Mouse (Mus musculus) megakaryocyte progenitor cell, adult 5-6 weeks (primary cell): ENCODE measurements around the gene Arhgef10l. TPM values are rescaled to one million over a fixed set of nuclear protein-coding genes. Genes with fewer than 3 reads are reported as not detected.

Experiments
- ATAC-seq: replicated peaks from 2 replicates; pipeline ENCODE4 v1.8.0; 2016; ENCODE audit warnings: mild to moderate bottlenecking, moderate TSS enrichment, inconsistent platforms; ENCODE audit not compliant: poor library complexity
- total RNA-seq, 2 experiments: library from RNA; stranded (forward) in 1 of 2; stranded (reverse) in 1 of 2; fragments of 157-497, 149-512 nt in 1 of 2; fragments of 200-1000 nt in 1 of 2; gene quantifications; 2 replicates each; pipeline versions ENCODE4 v1.2.3 to v1.2.4; 2015 to 2017

Gene Arhgef10l
- total RNA-seq, 2 experiments from 2014 or later: 1.1 to 8.5 TPM

DNA sequence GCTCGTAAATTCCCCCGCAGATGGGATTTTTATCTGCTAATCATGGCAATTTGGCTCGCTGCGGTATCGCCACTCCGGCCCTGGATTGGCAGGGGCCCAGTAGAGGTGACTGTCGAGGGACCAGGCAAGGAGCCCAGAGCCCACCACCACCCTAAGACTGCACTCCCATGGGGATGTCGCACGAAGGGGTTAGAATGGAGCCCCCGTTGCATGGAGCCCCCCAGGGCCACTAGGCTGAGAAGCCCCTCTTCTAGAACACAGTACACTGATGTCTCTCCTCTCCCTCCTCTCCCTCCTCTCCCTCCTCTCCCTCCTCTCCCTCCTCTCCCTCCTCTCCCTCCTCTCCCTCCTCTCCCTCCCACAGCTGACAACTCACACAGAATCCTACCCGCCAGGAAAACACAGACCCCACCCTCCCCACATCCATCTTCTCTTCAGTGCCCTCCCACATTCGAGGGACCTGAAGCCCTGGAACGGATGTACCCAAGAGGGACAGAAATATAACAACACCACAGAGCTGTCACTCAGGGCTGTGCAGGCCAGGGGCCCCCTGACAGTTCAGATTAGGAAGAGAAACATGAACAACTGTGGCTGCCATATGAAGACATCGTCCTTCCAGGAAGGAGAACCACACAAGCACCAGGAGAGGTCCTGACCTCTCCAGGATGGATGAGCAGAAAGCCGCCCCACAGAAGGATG is 185.3 kb downstream of the Arhgef10l start:
- ATAC-seq: no peak

DNA sequence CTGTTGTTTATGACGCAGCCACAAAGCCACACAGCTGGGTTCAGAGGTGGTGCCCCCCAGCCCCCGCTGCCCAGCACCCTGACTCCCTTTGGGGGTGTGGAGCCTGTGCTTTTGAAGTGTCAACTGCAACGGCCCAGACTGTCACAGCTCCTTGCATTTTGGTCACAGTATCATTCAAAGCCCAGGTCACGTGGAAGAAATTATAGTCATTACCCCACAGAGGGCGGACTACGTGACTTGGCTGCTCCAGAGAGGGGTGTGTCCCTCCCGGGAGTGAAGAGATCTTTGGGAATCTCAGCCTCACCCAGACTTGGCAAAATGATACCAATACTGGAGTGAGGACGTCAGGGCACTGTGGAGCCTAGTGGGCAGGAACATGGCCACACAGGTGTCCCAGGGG is 190.6 kb downstream of the Arhgef10l start:
- no peak for ATAC-seq

DNA sequence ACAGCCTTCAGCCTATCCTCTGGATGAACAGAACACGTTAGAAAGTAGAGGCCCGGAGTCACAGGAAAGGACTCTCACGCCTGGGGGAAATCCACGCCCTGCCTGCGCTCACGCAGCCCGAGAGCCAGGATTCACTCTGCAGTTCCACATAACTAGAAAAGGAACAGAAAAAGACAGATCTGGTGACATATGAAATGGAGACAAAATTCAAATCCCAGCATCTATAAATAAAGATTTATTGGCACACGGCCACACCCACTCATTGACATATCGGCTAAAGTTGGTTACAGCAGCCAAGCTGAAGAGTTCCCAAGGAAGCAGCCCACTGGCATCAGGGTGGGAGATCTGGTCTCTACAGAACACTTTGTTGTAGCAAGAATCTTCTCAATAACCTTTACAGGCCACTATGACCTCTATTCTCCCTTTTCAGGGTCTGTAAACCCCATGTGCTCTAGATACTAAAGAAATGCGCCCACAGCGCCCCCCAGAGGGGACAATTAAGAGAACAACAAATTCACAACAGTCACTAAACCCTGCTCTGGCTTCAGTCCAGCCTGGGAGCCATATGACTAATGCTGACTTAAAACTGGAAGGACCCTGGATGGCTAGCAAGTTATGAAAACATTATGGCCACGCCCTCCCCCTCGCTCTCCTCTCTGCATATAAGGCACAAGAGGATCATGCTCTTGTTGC is 195.9 kb downstream of the Arhgef10l start:
- ATAC-seq: no peak

DNA sequence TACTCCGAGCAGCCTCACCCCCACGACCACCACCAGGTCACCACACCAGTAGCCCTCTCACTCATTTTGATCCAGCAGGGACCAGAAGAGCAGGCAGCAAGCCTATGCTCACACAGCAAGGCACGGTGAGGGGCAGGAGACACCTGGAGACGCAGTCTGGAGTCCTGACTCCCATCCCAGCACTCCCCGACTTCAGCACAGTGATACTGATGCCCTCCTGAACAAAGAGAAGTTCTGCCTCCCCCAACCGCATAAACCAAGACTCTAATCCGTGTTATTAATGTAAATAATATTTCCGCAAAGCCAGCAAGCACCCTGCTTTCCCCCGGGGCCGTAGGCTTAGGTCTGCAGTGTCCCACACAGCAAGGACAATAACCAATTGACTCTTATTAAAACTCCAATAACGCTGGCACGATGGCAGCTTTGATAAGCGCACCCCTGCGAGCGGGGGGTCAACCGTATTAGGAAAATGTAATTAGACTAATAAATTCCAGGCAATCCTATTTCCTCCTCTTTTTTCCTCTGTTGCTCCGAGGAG is 198.5 kb downstream of the Arhgef10l start:
- no peak for ATAC-seq

Other genes with a start within 250 kb of the Arhgef10l start
- 76.5 and 77.3 TPM in 2 replicates for gene Rcc2, start 34.5 kb upstream of the Arhgef10l start, total RNA-seq (2015)
- 152 and 159 TPM in 2 replicates for gene Rcc2, start 34.5 kb upstream of the Arhgef10l start, total RNA-seq (2017)
- gene Padi6, start 76.6 kb upstream of the Arhgef10l start, total RNA-seq (2015): not detected in 2 replicates
- not detected in 2 replicates for gene Padi6, start 76.6 kb upstream of the Arhgef10l start, total RNA-seq (2017)
- gene Padi4, start 108.2 kb upstream of the Arhgef10l start, total RNA-seq (2015): 4.6 and 4.9 TPM in 2 replicates
- 6.9 and 9.3 TPM in 2 replicates for gene Padi4, start 108.2 kb upstream of the Arhgef10l start, total RNA-seq (2017)
- not detected in 2 replicates for gene Padi3, start 144.6 kb upstream of the Arhgef10l start, total RNA-seq (2015)
- gene Padi3, start 144.6 kb upstream of the Arhgef10l start, total RNA-seq (2017): 0.07 and 0.46 TPM in 2 replicates
- 0.05 TPM in 2 replicates for gene Padi1, start 179.8 kb upstream of the Arhgef10l start, total RNA-seq (2015)
- not detected in 2 replicates for gene Padi1, start 179.8 kb upstream of the Arhgef10l start, total RNA-seq (2017)
- gene Padi2, start 240.3 kb upstream of the Arhgef10l start, total RNA-seq (2015): 5.5 and 5.7 TPM in 2 replicates
- 4.8 and 5.0 TPM in 2 replicates for gene Padi2, start 240.3 kb upstream of the Arhgef10l start, total RNA-seq (2017)